Mouse (Mus musculus) cerebellum, adult 2 months (tissue): Measurements from ENCODE around the gene Hist1h2bh.

Experiments used
- CTCF ChIP-seq: fragments of 200-500 bp; IDR thresholded peaks from 2 replicates; pipeline ENCODE4 v1.5.1; 2011; ENCODE audit warnings: low read depth, mild to moderate bottlenecking, control low read depth, low read length, moderate library complexity, borderline replicate concordance; ENCODE audit not compliant: insufficient read depth
- POLR2A ChIP-seq: fragments of 200-500 bp; IDR thresholded peaks from 2 replicates; pipeline ENCODE4 v1.6.1; 2011; ENCODE audit warnings: low read length, control low read depth, borderline replicate concordance; ENCODE audit not compliant: insufficient read depth

GRCm38 (mm10) chr13:23583387-23584068, 40.3 kb upstream of the Hist1h2bh start:
- TF ChIP-seq CTCF: no peak
- TF ChIP-seq POLR2A: no peak
